Mouse (Mus musculus) gastrocnemius, postnatal 10 days (tissue): Measurements from ENCODE around the gene Ddhd1. TPM values are rescaled to one million over a fixed set of nuclear protein-coding genes. Genes with fewer than 3 reads are reported as not detected.
A peak's percentile ranks its signal among the peaks of the same experiment; 100 is the strongest.
"Not testable (repeated sequence)": the region's sequence is repeated elsewhere in the genome, so short reads cannot be mapped to it uniquely, and the experiment has no call there.

Source experiments
- DNase-seq: peaks from one replicate; pipeline ENCODE4 v3.0.0; 2021; ENCODE audit warnings: mixed read lengths
- microRNA-seq, 2 experiments: library from miRNA; unstranded; fragments of <30 nt; microRNA quantifications; one replicate each; pipeline ENCODE4 v1.2.0; 2021
- total RNA-seq, 2 experiments: library from RNA; stranded (reverse); gene quantifications; 2 replicates each; pipeline ENCODE4 v1.2.3; 2021

The Ddhd1 gene
- total RNA-seq, 2 experiments from 2014 or later: 7.4 to 11.2 TPM

DNA sequence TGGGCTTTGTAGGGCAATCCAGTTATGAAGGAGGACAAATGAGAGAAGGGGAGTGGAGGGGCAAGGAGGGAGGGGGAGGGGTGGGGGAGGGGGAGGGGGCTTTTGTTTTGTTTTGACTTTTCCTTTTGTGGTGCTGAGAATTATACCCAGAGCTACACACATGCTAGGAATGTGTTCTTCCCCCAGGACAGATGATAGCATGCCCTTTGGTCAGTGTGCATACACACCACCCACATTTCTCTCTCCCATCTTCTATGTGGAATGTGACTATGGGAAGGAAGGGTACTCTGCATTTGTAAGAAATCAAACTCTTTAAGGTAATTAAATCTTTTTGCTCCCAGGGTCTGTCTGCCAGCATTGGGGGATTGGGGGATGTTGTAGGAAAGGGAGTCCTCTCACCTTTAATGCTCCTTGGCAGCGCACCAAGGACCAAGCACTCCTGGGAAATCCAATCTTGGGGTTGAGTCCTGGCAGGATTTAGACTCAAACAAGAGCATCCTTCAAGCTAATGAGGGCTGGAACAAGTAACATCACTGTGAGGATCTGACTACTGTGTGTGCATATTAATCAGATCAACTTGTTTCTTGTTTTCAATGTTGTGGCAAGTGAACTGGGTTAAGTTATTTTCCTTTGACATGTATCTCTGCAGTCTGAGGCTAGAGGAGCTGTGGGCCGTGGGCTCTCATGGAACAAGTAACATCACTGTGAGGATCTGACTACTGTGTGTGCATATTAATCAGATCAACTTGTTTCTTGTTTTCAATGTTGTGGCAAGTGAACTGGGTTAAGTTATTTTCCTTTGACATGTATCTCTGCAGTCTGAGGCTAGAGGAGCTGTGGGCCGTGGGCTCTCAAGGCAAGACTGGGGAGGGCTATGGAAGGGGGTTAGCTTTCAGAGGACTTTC lies 76.8 kb downstream of the Ddhd1 start:
- not testable (repeated sequence) for DNase-seq

DNA sequence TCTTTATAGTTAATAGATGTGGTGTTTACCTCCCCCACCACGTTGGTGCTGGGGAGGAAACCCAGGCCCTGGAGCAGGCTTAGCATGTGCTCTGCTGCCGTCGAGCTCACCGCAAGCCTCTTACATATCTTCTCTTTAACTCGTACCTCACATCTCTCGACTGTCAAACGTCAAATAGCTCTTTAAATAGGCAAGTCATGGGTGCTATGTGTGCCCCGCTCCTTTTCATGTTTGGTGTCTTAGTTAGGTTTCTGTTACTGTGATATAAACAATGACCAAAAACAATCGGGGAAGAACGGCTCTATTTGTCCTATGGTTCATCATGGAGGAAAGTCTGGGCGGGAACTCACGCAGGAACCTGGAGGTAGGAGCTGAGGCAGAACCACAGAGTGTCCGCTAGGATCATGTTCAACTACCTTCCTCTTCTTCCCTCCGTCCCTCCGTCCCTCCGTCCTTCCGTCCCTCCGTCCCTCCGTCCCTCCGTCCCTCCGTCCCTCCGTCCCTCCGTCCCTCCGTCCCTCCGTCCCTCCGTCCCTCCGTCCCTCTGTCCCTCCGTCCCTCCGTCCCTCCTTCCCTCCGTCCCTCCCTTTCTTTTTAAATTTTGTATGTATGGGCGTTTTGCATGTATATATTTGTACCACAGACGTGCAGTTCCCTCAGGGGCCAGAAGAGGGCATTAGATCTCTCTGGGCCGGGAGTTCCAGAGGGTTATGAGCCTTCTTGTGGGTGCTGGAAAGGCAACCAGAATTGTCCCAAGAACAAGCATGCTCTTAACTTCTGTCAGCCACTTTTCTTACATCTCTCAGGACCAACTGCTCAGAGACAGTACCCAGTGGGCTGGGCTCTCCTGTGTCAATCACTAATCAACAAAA lies 91.6 kb downstream of the Ddhd1 start:
- DNase-seq: peak; percentile 60

DNA sequence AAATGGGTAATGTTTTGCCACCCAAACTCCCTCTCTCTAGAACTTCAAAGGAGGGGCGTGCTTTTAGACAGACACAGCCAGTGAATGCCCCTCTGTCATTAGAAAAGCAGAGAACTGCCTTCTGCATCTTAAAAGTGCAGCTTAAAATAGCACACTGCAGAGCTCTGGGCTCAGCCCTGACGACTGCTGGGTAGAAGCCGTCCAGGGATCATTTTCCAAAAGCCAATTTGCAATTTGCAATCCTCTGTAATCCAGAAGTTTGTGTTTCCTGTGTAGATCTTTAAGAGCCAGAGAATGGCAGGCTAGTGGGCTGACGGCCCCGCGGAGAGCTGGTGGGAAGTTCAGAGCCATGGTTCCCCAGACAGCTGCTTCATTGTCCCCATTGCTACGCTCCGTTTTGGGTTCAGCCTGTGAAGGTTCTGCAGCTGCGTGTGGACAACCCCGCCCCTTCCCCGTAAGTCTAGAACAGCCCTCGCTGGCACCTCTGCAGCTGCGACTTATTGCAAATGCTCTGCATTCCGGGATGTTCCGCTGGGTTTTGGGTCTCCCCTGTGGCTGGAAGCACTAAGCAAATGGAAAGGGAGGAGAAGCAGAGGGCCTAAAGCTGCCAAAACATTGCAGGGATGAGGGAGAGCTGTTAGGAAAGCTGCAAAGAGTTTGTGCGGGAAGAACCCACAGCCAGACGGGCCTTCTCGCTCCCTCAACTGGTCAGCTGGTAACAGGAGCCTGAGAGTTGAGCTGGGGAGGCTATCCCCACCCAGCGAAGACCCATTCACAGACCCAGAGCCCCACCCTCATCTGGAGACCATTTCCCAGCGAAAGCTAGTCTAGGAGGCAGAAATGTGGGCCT lies 92.5 kb downstream of the Ddhd1 start:
- DNase-seq: peak; percentile 64

DNA sequence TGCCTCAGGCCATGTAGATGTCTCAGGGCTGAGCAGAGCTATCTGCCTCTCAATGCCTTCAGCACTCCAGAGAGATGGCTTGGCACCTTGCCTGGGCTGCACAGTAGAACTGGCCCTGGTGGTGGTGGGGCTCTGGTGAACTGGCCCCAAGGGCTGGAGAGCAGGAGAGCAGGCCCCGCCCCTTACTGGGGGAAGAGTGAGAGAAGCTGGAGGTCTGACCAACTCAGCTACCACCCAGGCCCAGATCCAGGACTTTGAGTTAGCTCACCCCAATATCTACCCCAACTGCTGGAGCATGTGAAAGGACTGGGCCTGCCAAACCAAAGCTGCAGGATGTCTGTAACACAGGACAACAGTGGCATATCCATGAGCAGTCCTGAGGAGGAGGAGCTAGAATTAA lies 94.4 kb downstream of the Ddhd1 start:
- peak; percentile 68 for DNase-seq

DNA sequence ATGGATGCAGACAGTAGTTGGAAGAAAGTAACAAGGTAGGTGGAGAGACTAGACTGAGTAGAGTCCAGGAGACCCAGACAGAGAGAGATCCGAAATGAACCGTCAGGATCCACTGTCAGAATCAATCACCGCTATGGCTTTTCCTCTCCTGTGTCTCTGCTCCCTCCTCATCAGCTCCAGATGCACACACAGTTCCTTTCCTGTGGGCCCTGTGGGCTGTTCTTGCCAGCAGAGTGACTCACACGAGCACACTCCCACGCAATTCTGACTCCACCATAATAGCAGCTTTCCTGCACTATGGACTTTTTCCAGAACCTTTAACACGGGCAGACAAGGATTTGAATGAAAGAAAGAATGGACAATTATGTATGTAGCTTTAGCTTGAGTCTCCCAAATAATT lies 96.3 kb downstream of the Ddhd1 start:
- no peak for DNase-seq

DNA sequence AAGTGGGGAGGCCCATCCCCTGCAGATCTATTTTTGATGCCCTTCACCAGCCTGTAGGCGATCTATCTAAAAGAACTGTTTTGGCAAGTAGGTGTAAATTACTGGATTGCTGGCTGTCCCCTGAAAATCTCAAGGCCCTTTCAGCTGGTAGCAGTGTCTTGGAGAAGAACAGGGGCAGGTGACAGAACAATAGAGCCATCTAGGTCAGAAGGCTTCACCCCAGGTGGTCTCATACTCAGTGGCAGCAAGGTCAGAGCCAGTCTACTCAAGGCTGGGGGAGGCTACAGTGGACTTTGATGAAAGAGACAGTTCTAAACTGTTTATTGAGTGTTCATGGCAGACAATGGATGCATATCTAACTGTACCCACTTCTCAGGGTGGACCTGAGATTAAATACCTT lies 98.9 kb downstream of the Ddhd1 start:
- no peak for DNase-seq

DNA sequence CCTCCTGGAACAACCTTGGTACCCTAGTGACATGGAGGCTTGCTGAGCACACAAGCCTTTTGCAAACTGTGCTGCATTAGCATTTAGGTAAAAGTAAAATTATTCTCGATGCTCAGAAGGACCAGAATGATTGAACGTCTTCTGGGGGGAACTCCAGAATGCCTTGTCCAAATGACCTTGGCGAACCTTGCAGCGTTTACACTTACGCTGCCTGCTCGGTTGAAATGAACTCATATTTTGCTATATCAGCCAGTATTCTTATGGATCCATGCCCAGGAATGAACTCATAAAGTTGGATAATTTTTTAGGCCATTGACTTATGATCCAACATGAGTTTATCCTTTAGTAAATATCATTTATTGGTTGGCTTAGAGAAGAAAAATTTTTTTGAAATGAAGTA lies 103.6 kb downstream of the Ddhd1 start:
- no peak for DNase-seq

DNA sequence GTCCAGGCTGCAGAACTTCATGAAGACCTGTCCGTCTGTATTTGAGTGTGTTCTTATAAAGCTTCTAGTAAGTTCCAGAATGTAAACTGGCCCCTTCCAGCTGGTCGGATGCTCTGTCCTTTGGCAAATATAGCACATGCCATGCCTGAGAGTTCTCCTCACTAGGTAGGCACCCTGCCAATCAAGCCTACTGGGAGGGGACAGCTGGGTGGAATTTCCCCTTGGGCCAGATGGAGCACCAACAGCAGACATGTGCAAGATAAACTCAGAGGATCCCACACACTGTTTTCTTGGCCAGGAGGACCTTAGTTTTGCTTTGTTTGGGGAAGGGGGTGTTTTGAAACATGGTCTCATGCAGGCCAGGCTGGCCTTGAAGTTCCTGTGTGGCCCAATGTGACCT lies 104.1 kb downstream of the Ddhd1 start:
- DNase-seq: peak; percentile 71

DNA sequence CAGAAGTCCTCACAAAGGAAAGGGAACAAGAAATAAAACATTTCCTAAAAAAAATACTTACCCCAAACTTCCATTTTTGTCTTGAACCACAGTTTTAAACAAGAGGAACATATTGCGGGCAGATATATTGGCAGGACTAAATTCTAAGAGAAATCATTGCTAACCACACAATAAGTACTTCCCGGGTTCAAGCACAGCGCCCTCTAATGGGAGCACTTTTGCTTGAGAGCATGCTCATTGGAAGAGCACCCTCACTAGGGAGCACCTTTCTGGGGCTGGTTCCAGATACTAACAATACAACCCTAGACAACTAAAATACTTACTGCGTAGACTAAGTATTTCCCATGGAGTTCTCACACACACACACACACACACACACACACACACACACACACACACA lies 105.5 kb downstream of the Ddhd1 start:
- DNase-seq: no peak

DNA sequence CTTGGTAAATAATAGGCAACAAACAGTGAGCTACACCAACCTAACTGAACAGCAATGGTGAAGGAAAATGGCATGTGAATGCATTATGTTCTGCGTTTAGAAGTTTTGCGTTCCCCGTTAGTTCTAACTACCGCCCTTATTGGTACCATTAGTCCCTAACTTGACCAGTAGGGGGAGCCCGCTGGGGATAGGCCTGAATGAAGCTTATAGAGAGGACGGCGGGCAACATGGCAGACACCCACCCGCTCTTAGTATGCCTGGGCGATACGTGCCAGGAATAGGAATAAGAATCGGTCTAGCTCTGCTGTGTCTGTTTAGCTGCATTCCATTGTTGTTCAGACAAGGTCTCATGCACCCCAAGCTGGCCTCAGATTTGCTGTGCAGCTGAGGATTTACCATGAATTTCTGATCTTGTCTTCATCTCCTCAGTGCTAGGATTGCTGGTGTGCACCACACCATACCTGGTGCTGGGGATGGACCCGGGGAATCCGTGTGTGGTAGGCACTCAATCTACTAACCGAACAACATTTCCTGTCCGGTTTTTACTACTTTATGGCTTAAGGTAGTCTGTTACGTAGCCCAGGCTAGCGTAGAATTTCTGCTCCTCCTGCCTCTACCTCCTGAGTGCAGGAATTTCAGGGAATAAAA lies 106.7 kb downstream of the Ddhd1 start:
- peak; percentile 31 for DNase-seq

DNA sequence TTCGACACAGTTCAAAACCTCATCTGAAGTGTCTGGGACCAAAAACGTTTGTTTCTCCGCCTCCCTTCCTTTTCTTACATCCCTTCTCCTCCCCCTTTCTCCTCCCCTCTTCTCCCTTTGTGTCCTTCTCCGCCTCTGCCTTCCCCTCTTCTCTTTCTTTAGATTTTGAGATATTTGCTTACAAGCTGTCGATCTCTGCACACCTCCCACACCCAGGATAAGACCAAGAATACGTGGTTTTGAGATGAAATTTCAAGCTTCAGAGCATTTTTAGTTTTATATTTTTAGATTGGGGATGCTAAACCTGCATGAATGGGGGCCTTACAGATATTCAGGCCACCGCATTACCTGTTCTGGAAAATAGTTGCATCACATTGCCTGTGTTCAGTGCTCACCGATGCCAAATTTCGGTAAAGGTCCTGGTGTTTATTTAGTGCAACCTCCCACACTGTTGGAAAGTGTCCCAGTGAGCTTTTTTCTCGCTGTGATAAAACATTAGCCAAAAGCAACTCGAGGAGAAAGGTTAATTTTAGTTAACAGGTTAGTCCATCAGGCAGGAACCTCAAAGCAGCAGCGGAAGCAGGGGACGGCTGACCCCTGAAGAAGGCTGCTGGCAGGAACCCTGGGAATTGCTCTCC lies 107.8 kb downstream of the Ddhd1 start:
- DNase-seq: no peak

DNA sequence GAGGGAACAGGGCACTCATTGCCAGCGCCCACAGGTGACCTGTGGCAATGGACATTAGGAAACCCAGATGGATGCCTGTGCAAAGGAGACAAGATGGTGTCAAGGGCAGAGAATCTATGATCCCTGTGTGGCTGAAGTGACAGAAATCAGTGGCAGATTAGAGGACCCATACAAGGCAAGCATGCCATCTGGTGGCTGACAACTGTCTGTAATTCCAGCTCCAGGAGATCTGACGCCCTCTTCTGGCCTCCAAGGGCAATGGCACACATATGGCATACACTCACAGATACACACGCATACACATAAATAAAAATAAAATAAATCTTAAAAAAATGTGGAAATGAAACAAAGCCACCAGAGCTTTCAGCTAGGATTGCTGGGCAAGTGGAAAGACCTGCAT lies 109.8 kb downstream of the Ddhd1 start:
- no peak for DNase-seq

DNA sequence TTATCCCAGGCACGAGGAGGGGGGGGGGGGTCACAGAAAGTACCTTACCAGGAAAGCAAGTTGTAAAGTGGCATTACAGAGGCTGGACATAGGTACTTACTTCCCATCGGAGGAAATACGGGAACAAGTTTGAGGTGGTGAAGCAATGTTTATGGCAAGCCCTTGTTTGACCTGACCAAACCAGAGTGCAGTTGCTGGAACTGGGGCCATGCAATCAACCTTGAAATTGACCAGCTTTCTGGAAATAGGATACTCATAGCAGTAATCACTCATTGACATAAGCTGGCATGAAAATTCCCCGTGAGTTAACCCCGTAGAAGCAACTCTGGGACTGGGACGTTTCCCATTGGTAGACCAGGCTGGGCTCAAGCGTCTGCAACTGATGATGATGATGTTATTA lies 113.0 kb downstream of the Ddhd1 start:
- no peak for DNase-seq

DNA sequence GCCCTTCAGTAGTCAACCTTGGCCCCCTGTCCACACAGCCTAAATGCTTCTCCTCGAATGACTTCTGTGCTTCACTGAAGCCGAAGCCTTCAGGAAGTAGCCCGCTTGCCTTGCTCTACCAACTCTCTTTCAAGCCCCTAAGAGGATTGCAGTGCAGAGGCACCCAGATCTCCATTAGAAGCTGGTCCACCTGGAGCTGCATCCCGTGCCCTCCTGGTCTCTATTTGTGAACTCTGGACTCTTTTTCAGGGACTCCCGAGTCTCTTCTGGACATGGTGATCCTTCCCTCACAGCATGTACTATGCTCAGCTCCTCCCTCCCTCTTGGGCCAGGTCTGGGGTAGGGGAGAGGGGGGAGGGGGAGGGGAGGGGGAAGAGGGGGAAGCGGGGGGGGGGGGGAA lies 113.9 kb downstream of the Ddhd1 start:
- no peak for DNase-seq

DNA sequence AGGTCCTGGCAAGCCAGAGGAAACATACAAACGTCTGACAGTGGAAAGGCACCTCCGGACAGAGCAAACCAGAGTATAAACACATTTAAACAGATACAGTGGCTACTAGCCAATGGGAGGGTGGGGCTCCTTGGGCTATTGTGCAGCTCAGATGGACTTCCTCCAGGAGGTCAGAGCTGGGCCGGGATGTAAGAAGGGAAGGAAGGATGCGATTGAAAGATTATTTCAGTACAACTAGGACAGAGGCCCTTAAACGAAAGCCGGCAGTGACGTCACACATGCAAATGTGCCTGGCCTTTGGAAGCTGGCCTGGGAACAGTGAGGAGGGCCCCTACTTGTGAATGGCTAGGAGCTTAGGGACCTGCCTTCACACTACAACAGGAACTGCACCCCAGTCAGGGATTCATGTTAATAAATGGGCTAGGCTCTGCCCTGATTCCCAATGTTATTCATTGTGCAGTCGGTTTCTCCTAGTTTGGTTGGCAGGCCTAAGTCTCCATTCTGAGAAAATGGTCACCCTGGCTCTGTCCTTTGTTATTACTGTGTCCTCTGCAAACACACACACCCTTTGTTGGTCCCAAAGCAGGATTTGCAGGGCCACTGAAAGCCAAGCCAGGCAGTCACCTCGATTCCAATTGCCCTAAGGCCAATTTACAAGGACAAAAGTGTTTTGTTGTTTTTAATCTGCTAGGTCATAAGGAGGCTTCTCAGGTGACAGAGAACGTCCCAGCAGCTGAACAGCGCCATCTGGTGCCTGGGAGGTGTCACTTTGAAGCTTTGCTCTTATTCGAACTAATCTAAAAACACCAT lies 118.1 kb downstream of the Ddhd1 start:
- peak; percentile 78 for DNase-seq

Small RNA genes lying within 50 kb of the gene (microRNA-seq; reads per million reads assigned to microRNA genes)
- 0 to 1.0 reads per million in 2 experiments for gene Mir5131

Other genes starting within 250 kb of the Ddhd1 start
- gene Fermt2, start 128.0 kb downstream of the Ddhd1 start, total RNA-seq: 100 to 1,000 TPM; 207 to 241 TPM